Mouse (Mus musculus) erythroblast, embryonic 14.5 days (primary cell): ENCODE results near the gene Cdca3.

Experiments
- GATA1 ChIP-seq: IDR thresholded peaks from 2 replicates; pipeline ENCODE4 v1.6.1; 2012; ENCODE audit warnings: low read length, inconsistent platforms, mixed read lengths
- TAL1 ChIP-seq: IDR thresholded peaks from 3 replicates; pipeline ENCODE4 v1.6.1; 2012; ENCODE audit warnings: low read length, inconsistent platforms, mixed read lengths

DNA sequence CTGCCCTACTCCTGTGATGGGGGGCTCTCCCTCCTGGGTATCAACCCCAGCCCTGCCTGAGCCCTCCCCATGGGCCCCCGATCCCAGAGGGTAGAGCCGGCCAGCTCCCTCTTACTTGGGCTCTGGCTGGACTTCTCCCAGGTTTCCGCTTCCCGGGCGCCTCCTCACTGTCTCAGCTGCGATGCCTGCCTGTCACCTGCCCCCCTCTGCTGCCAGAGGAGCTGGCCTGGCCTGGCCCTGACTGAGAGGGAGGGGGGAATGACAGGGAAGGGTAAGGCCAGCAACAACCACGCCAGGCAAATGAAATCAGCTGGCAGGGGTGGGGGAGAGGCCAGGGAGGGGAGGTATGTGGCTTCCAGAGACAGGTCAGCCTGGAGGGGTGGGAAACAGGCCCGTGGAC is 10.5 kb downstream of the Cdca3 start:
- TF ChIP-seq GATA1 (no peak), TAL1 (no peak)
